Mouse (Mus musculus) heart, adult 2 months (tissue): ENCODE results near the gene Slc25a23.

Experiments
- CTCF ChIP-seq: fragments of 200-600 bp; IDR thresholded peaks from 2 replicates; pipeline ENCODE4 v1.8.1; 2022; ENCODE audit warnings: antibody characterized with exemption, mild to moderate bottlenecking, moderate library complexity
- EP300 ChIP-seq: fragments of 200-500 bp; IDR thresholded peaks from 2 replicates; pipeline ENCODE4 v1.6.1; 2011; ENCODE audit warnings: low read depth, low read length, control low read depth; ENCODE audit not compliant: insufficient read depth

DNA sequence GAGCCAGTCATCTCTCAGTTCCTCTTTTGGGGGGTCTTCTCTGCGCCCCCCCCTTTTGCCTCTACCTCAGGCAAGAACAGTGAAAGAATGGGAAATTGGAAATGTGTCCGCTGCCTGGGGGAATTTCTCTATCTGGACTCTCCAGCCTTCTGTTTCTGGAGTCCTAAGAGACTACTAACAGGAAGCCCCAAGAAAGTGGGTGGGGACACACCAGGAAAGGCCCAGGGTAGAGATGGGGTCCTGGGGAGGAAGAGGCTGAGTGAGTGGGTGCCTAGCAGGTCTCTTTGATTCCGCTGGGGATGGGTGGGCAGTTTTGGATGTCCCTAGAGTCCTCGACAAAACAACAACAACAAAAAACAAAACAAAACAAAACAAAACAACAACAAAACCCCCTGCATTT, 44.8 kb upstream of the Slc25a23 start:
- TF ChIP-seq EP300 (no peak), CTCF (no peak)
